18 mouse cellular contexts compared by ENCODE assay signal in the genomic region with DNA sequence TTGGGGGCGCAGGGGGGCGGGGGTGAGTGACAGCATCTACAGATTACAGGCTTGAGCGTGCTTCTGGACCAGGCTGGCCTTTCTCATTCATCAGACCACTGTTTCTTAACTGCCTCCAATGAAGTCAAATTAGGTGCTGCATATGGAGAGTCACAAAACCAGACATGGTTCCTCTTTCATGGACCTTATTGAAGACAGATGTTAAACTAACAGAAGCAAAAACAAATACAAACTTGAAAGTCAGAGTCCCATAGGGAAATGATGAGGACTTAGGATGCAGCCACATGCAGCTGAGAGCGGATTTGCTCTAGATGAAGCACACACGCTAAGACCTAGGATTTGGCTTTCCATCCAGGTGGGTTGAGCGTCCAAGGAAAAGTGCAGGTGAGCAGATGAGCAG.
DNase-seq lines count a peak whose midpoint lies in the region; ATAC-seq and TF ChIP-seq lines count a peak whose summit lies in the region.
"Had no signal": no experiment of that assay in that cellular context is flagged by ENCODE, and none has a peak within 500 bp of the region (broad histone marks: within the 10 kb centered on the region; RNA-seq: fewer than 3 reads in every experiment).

No protein-coding gene starts in this region.

- no peaks in the 10 kb centered on the region; the same call in 1 of the 2 replicates for H3K9me3 ChIP-seq in stomach, embryonic 16.5 days (replicated peaks; ENCODE audit: control insufficient read depth, low read length)
- H3K9me3 ChIP-seq in stomach, postnatal 0 days (ENCODE audit: control insufficient read depth, low read length), result no peaks in the 10 kb centered on the region
- H3K9me3 ChIP-seq in limb, embryonic 10.5 days (replicated peaks), result no peaks in the 10 kb centered on the region
- no peaks in the 10 kb centered on the region for H3K9me3 ChIP-seq in intestine, embryonic 16.5 days (ENCODE audit: control insufficient read depth, low read length)
- H3K9me3 ChIP-seq: forebrain, embryonic 15.5 days; midbrain, embryonic 10.5 days; neural tube, embryonic 13.5 days had no signal

- ATAC-seq in stomach, embryonic 16.5 days (ENCODE audit: insufficient read depth, low FRiP score), result no peak
- no peak for ATAC-seq in stomach, postnatal 0 days (ENCODE audit: low FRiP score, low TSS enrichment)
- ATAC-seq in intestine, embryonic 16.5 days, result no peak
- ATAC-seq: forebrain, embryonic 15.5 days; hindbrain, embryonic 16.5 days had no signal

- 0 out of 2 replicates have a peak overlapping the region, but pooled peaks have one; percentile 29 for H3K9ac ChIP-seq in stomach, embryonic 16.5 days (ENCODE audit: low read length)
- no peak overlapping the region for H3K9ac ChIP-seq in stomach, postnatal 0 days (ENCODE audit: low read length)
- no peak overlapping the region for H3K9ac ChIP-seq in intestine, embryonic 16.5 days (ENCODE audit: low read depth, low read length)
- H3K9ac ChIP-seq: forebrain, embryonic 15.5 days; neural tube, embryonic 13.5 days had no signal

- H3K27ac ChIP-seq in stomach, embryonic 16.5 days (ENCODE audit: low read length), result no peak overlapping the region
- no peak overlapping the region for H3K27ac ChIP-seq in stomach, postnatal 0 days (replicated peaks)
- H3K27ac ChIP-seq in limb, embryonic 10.5 days, result peak overlapping the region; percentile 82
- no peak overlapping the region for H3K27ac ChIP-seq in intestine, embryonic 16.5 days (ENCODE audit: low read length)
- H3K27ac ChIP-seq: forebrain, embryonic 15.5 days; neural tube, embryonic 13.5 days had no signal

- no peaks in the 10 kb centered on the region for H3K36me3 ChIP-seq in stomach, embryonic 16.5 days (ENCODE audit: control insufficient read depth, insufficient read depth, low read length)
- no peaks in the 10 kb centered on the region for H3K36me3 ChIP-seq in stomach, postnatal 0 days (ENCODE audit: control insufficient read depth, insufficient read depth, low read length)
- H3K36me3 ChIP-seq in limb, embryonic 10.5 days, result 0 out of 2 replicates have a peak, but pooled peaks cover 2% of the 10 kb centered on the region
- H3K36me3 ChIP-seq in intestine, embryonic 16.5 days (ENCODE audit: control insufficient read depth, insufficient read depth, low read length), result no peaks in the 10 kb centered on the region
- H3K36me3 ChIP-seq: forebrain, embryonic 15.5 days; midbrain, embryonic 10.5 days; neural tube, embryonic 13.5 days had no signal

- no peak overlapping the region for H3K4me2 ChIP-seq in stomach, embryonic 16.5 days (ENCODE audit: low read depth, low read length)
- no peak overlapping the region for H3K4me2 ChIP-seq in stomach, postnatal 0 days (replicated peaks; ENCODE audit: low read depth)
- H3K4me2 ChIP-seq in intestine, embryonic 16.5 days (ENCODE audit: low read depth, low read length), result no peak overlapping the region
- H3K4me2 ChIP-seq: forebrain, embryonic 15.5 days; neural tube, embryonic 13.5 days had no signal

- no peak for TF ChIP-seq EP300 in stomach, postnatal 0 days (optimal IDR thresholded peaks at IDR 0.05)

- H3K4me1 ChIP-seq in stomach, embryonic 16.5 days (ENCODE audit: control insufficient read depth, insufficient read depth, low read length), result peaks cover 9% of the 10 kb centered on the region
- H3K4me1 ChIP-seq in stomach, postnatal 0 days (replicated peaks; ENCODE audit: control insufficient read depth, insufficient read depth), result no peaks in the 10 kb centered on the region; the same call in 1 of the 2 replicates
- H3K4me1 ChIP-seq in limb, embryonic 10.5 days, result peaks cover 52% of the 10 kb centered on the region
- H3K4me1 ChIP-seq in intestine, embryonic 16.5 days (ENCODE audit: control insufficient read depth, insufficient read depth, low read length), result peaks cover 4% of the 10 kb centered on the region; the same call in 1 of the 2 replicates

- 83% methylated on average over 6 of the region's 6 CpGs for WGBS in stomach, embryonic 16.5 days
- WGBS in stomach, postnatal 0 days, result 86% methylated on average over 6 of the region's 6 CpGs
- WGBS in limb, embryonic 10.5 days, result 45% methylated on average over 6 of the region's 6 CpGs
- 87% methylated on average over 6 of the region's 6 CpGs for WGBS in intestine, embryonic 16.5 days

- no peak for TF ChIP-seq CTCF in stomach, postnatal 0 days (IDR thresholded peaks at IDR 0.05; ENCODE audit: low read depth)

- DNase-seq in embryo, embryonic 11 days, result peak; percentile 37
- DNase-seq in embryo, embryonic 10 days (ENCODE audit: low spot score), result no peak
- DNase-seq in stomach, postnatal 0 days (ENCODE audit: low spot score), result no peak
- DNase-seq in limb, embryonic 10.5 days (ENCODE audit: low spot score), result peak; percentile 52
- DNase-seq in left cerebral cortex, postnatal 4 days, result no peak
- DNase-seq in thymus, adult 18-20 months, result no peak
- DNase-seq: adrenal gland, adult 8-10 months; heart, postnatal 4 days; kidney, adult 8-10 months; right cerebral cortex, postnatal 25 days; thymus, postnatal 4 days had no signal

- no peak overlapping the region for H3K4me3 ChIP-seq in stomach, embryonic 16.5 days (replicated peaks; ENCODE audit: low read length)
- no peak overlapping the region for H3K4me3 ChIP-seq in stomach, postnatal 0 days (ENCODE audit: low read depth, low read length)
- no peak overlapping the region for H3K4me3 ChIP-seq in limb, embryonic 10.5 days
- no peak overlapping the region for H3K4me3 ChIP-seq in intestine, embryonic 16.5 days (ENCODE audit: low read length)
- H3K4me3 ChIP-seq: forebrain, embryonic 15.5 days; midbrain, embryonic 10.5 days; neural tube, embryonic 13.5 days had no signal

- intact Hi-C loops in left cerebral cortex, postnatal 4 days (cut with DNase I), result no loop called here

- H3K27me3 ChIP-seq in stomach, embryonic 16.5 days (ENCODE audit: control insufficient read depth, insufficient read depth, low read length), result no peaks in the 10 kb centered on the region
- H3K27me3 ChIP-seq in stomach, postnatal 0 days (ENCODE audit: control insufficient read depth, insufficient read depth, low read length), result no peaks in the 10 kb centered on the region
- H3K27me3 ChIP-seq in limb, embryonic 10.5 days (ENCODE audit: low read depth, poor library complexity, severe bottlenecking), result no peaks in the 10 kb centered on the region
- no peaks in the 10 kb centered on the region for H3K27me3 ChIP-seq in intestine, embryonic 16.5 days (replicated peaks; ENCODE audit: control insufficient read depth, insufficient read depth, low read length)
- H3K27me3 ChIP-seq: CH12.LX; forebrain, embryonic 15.5 days; neural tube, embryonic 13.5 days had no signal

Comparison
In these comparisons a context has a peak if more than half of its experiments do, and no peak if none do; other contexts are left out.
1. DNase-seq: peak in embryo, embryonic 11 days (single experiment) and limb, embryonic 10.5 days (single experiment); none in embryo, embryonic 10 days (single experiment), stomach, postnatal 0 days (single experiment), left cerebral cortex, postnatal 4 days (single experiment) and thymus, adult 18-20 months (0 of 2).